Mouse (Mus musculus) spleen, postnatal 10 days (tissue): ENCODE data around the gene Smc4.

Source experiments
- DNase-seq, 2 experiments: peaks; one replicate each; pipeline ENCODE4 v3.0.0; 2021 to 2022; ENCODE audit warnings: low spot score in 2 of 2

The Smc4 gene

GRCm38 (mm10) chr3:69004437-69005337, at the start of gene Smc4, which contains the start of gene Ift80:
Smc4 (plus strand) TSS chr3:69004738.
Ift80 (minus strand) TSS chr3:69004570.
- DNase-seq, result peak; percentile 93 to 98

DNA sequence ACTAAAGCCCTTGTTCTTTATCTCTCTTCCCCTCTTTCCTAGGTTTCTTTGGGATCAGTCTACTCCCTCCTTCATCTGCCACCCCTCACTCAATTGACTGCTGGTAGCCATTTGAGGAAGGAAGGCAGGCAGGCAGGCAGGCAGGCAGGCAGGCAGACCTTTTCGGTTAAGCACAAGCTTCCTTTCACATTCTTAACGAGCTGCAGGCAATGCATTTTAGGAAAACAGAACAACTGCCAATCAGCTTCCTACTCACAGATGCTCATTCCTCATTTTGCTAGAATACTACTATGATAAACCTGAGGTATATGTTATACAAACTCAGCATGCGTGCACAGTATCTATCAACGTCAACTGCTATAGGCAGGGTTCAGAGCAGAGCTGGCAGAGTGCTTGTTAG, 48.1 kb upstream of the Smc4 start:
- DNase-seq, result no peak

GRCm38 (mm10) chr3:68957413-68957812, 47.1 kb upstream of the Smc4 start:
- DNase-seq, result no peak

GRCm38 (mm10) chr3:68964682-68965081, 39.9 kb upstream of the Smc4 start:
- DNase-seq, result peak; percentile 46 to 80

- DNase-seq, result no peak
Observed at GRCm38 (mm10) chr3:68966527-68967285, 37.8 kb upstream of the Smc4 start.

GRCm38 (mm10) chr3:68967404-68967803, 37.1 kb upstream of the Smc4 start:
- DNase-seq, result no peak

- DNase-seq, result no peak
Observed at GRCm38 (mm10) chr3:68969091-68969590, 35.4 kb upstream of the Smc4 start.

DNA sequence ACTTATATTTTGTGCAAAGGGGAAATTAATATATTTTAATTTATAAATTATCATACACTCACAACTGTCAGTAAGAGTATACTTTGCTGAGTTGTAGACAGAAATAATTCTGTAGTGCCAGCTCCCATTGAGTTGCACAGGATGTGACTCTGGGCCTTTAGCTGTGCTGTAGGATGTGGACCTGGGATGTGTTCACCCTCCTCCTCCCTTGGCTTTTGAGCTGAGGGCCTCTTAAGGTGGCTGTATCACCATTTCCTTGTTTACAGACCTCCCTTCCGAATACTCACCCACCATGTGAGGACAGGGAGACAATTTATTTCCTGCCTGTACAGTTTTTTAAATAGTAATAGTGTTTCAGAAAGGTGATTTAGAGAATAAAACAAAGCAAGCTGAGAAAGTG, 31.0 kb upstream of the Smc4 start:
- DNase-seq, result no peak

DNA sequence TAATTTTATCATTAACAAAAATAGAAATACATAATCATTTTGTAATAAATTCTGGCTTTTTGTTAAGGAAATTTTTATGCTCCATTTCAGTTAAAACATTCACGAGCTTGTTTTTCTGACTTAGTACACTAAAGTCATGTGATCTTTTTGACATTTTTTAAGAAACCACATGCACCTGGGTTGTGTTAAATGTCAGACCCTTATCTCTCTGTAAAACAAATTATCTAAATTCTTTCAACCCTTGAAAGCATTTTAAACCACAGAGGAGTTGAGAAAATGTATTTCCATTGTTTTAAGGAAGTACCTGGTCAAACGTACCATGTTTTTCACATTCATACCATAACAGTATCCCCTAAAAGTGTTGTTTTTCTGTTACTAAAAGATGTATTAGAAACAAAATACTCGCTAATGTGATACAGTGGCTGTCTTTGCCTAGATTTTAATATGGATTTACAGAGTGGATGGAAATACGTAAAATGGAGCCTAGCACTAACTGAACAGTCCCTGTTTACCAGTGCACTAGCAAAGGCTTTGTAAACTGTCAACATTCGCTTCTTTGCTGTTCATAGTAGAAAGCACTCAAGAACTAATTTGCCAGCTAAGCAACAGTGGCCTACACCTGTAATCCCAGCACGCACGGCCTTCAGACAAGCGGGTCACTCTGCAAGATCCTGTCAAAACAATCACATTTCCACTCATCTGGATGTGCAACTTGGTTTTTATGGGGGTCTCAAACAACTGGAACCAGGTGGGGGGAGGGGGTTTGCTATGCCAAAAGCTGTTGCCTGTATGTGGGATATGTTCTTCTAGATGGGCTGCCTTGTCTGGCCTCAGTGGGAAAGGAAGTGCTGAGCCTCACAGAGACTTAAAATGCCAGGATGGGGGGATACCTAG, 29.7 kb upstream of the Smc4 start:
- DNase-seq, result no peak

GRCm38 (mm10) chr3:68975533-68976490, 28.7 kb upstream of the Smc4 start:
- DNase-seq, result no peak

- no peak for DNase-seq
Observed at GRCm38 (mm10) chr3:68977696-68978095, 26.8 kb upstream of the Smc4 start.

DNA sequence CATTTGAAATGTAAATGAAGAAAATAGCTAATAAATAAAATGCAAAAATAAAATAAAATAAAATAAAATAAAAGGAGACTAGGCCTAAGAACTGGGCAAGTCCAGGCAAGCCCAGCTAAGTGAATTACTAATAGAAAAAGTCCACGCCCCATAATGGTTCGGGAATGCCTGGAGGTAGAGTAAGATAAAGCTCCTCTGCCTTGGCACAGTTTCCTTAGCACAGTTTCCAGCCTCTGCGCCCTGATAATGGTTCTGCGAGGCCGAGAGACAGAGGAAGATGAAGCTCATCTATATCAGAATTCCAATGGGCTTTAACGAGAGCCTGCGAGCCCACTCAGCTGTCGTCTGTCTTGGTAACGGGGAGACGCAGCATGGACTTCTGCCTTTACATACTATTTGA, 25.4 kb upstream of the Smc4 start:
- DNase-seq, result peak in 1 of 2 experiments; percentile 35

DNA sequence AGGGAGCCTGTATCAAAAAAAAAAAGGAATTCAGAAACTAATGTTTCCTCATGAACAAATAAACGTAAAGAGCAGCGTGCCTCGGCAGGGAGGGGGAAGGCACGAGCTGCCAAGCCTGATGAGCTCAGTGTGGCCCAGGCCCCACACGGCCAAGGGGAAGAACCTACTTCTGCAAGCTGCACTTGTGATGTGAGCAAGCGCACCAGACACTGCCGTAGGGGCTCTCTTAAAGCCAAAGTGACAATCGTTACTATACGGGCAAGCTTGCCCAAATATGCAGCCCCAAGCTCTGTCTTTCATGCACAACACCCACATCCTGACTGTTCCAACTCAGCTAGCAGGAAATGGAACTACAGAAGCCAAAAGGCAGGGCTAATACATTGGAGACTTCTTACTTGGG, 23.6 kb upstream of the Smc4 start:
- DNase-seq, result peak in 1 of 2 experiments; percentile 60

GRCm38 (mm10) chr3:68986550-68986949, 18.0 kb upstream of the Smc4 start:
- DNase-seq, result no peak

GRCm38 (mm10) chr3:69002781-69003180, 1.8 kb upstream of the Smc4 start:
- no peak for DNase-seq

DNA sequence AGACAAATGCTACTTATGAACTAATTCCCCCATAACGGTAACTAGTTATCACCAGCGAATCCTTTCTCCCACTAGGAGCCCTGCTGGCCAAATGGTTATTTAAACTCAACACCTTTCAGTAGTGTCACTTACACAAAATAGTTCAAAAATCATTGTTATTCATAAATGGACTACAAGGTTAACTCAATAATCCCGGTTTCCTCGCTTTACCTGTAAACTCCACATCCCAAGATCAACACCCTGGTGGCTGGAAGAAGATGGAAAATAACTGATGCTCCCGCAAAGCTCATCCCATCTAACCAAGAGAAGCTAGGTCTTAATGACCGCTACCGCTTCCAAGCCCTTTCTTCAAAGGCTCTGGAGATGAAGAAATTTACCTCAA, 492 bp upstream of the Smc4 start:
- no peak for DNase-seq

GRCm38 (mm10) chr3:69005338-69006245, 1.1 kb downstream of the Smc4 start:
- DNase-seq, result peak; percentile 77 to 79

- DNase-seq, result peak; percentile 45 to 46
Observed at GRCm38 (mm10) chr3:69006246-69006760, 1.8 kb downstream of the Smc4 start.

- DNase-seq, result no peak
Observed at GRCm38 (mm10) chr3:69008873-69009272, 4.3 kb downstream of the Smc4 start.
